Mouse (Mus musculus) embryonic facial prominence, embryonic 14.5 days (tissue): ENCODE data around the gene Stambpl1. TPM values are rescaled to one million over a fixed set of nuclear protein-coding genes. Genes with fewer than 3 reads are reported as not detected.
A peak's percentile ranks its signal among the peaks of the same experiment; 100 is the strongest.

Experiments used
- ATAC-seq: fragments of 200-750 bp; cut with Nextera tagmentation; 2 replicates; pipeline ENCODE4 v1.8.0; 2017; ENCODE audit warnings: low read depth, moderate number of reproducible peaks, moderate TSS enrichment
- DNase-seq: peaks from one replicate; pipeline ENCODE4 v3.0.0-alpha.2; 2015; ENCODE audit warnings: low spot score
- H3K27ac ChIP-seq: fragments of 300-500 bp; sonication (generic); replicated peaks from 2 replicates; pipeline ENCODE4 v1.5.1; 2014; ENCODE audit warnings: low read depth, mild to moderate bottlenecking, low read length, moderate library complexity
- H3K27me3 ChIP-seq: fragments of 300-500 bp; sonication (generic); replicated peaks from 2 replicates; pipeline ENCODE4 v1.6.1; 2014; ENCODE audit warnings: low read length; ENCODE audit not compliant: control insufficient read depth, insufficient read depth
- H3K36me3 ChIP-seq: fragments of 300-500 bp; sonication (generic); 2 replicates; pipeline ENCODE4 v1.6.1; 2014; ENCODE audit warnings: low read length, mixed read lengths; ENCODE audit not compliant: control insufficient read depth, insufficient read depth
- H3K4me1 ChIP-seq: fragments of 300-500 bp; sonication (generic); 2 replicates; pipeline ENCODE4 v1.6.1; 2014; ENCODE audit warnings: antibody characterized with exemption, low read length; ENCODE audit not compliant: control insufficient read depth, insufficient read depth
- H3K4me2 ChIP-seq: fragments of 300-500 bp; sonication (generic); 2 replicates; pipeline ENCODE4 v1.6.1; 2014; ENCODE audit warnings: low read depth, mild to moderate bottlenecking, low read length, moderate library complexity, mixed read lengths
- H3K4me3 ChIP-seq: fragments of 300-500 bp; sonication (generic); 2 replicates; pipeline ENCODE4 v1.5.1; 2014; ENCODE audit warnings: low read depth, mild to moderate bottlenecking, low read length
- H3K9ac ChIP-seq: fragments of 300-500 bp; sonication (generic); 2 replicates; pipeline ENCODE4 v1.6.1; 2014; ENCODE audit warnings: low read depth, mild to moderate bottlenecking, low read length, moderate library complexity, mixed read lengths
- H3K9me3 ChIP-seq: fragments of 300-500 bp; sonication (generic); 2 replicates; pipeline ENCODE4 v1.6.1; 2016; ENCODE audit warnings: low read length; ENCODE audit not compliant: control insufficient read depth
- WGBS: fragments of 180-500 bp; shearing (Covaris S2); extraction: QIAGEN DNeasy Blood & Tissue Kit; methylation state at CpG from one replicate; pipeline ENCODE4 v1.1.7; 2014; 5-methylcytosine and 5-hydroxymethylcytosine counted together
- polyA plus RNA-seq: library from polyadenylated mRNA; unstranded; fragments of >200 nt; fragmentation: Nextera tagmentation; extraction: Ambion mirVana; gene quantifications from 2 replicates; pipeline ENCODE4 v1.2.1, GENCODE M21; 2014

Gene Stambpl1
- polyA plus RNA-seq, 1 experiment from 2014 or later = 8.8 TPM

DNA sequence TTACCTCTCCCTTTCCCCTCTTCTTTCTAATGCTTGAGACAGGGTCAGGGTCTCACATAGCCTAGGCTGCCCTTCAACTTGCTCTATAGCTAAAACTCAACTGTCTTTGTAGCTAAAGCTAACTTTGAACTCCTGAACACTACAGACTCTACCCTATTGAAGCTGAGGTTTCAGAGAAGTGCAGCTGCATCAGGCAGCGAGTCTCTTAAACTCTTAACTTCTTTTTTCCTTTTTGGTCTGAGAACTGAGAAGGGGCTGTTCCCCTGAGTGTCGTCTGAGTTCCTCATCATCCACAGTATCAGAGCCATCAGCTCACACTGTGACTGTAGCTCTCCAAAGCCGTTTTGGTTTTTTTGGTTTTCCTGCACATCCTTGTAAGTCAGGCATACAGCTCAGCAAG lies 25.7 kb downstream of the Stambpl1 start:
- 77% methylated on average over 3 of the region's 3 CpGs for WGBS

DNA sequence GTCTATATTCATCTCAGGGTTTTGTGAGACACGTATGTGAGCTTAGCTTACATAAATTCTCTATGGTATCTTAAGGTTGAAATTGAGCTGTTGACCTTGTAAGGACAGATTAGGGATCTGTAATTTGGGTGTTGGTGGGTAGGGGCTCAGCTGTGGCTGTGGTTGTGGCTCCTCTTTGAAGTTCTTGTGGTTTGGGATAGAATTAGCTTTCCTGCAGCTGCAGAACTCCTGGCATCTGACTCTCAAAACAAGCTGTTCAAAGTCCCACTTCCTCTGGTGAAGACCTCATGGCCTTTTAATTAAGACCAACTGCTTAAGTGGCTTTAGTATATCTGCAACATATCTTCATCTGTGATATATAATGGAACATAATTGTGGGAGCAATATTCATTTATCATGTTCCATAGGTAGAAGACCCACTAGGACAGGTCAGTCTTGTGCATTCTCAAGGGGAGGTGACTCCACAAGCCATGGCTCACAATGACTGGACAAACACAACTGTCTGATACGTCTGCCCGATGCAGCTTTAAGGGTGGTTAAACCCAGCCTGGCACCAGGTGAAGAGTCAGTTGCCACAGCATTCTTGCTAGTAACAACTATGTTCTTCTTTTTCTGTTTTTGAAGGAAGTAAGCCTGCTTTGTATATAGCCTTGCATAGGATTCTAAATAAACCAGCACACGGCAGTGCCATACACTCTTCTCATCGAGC lies 27.4 kb downstream of the Stambpl1 start:
- no peak overlapping the region for H3K27ac ChIP-seq
- WGBS = 70% methylated on average over 5 of the region's 5 CpGs
- H3K36me3 ChIP-seq = 0 out of 2 replicates have a peak, but pooled peaks cover 4% of the 10 kb centered on the region
- ATAC-seq = no peak
- no peak overlapping the region for H3K9ac ChIP-seq
- no peaks in the 10 kb centered on the region for H3K27me3 ChIP-seq
- peak; percentile 30 for DNase-seq
- no peaks in the 10 kb centered on the region for H3K4me1 ChIP-seq
- no peak overlapping the region for H3K4me2 ChIP-seq
- H3K4me3 ChIP-seq = no peak overlapping the region
- no peaks in the 10 kb centered on the region for H3K9me3 ChIP-seq

More for the DNA sequence above, 25.7 kb downstream of the Stambpl1 start:
- no peak for DNase-seq
- Histone ChIP-seq H3K36me3 (0 out of 2 replicates have a peak, but pooled peaks cover 4% of the 10 kb centered on the region), H3K27ac (no peak overlapping the region), H3K4me2 (no peak overlapping the region), H3K27me3 (no peaks in the 10 kb centered on the region), H3K4me3 (no peak overlapping the region), H3K9ac (no peak overlapping the region), H3K9me3 (no peaks in the 10 kb centered on the region), H3K4me1 (no peaks in the 10 kb centered on the region)
- ATAC-seq = no peak

- H3K27ac ChIP-seq = no peak overlapping the region
- no peak overlapping the region for H3K4me3 ChIP-seq
- H3K9ac ChIP-seq = no peak overlapping the region
- H3K27me3 ChIP-seq = no peaks in the 10 kb centered on the region
- no peaks in the 10 kb centered on the region for H3K9me3 ChIP-seq
- H3K4me1 ChIP-seq = no peaks in the 10 kb centered on the region
- DNase-seq = no peak
- 0 out of 2 replicates have a peak, but pooled peaks cover 4% of the 10 kb centered on the region for H3K36me3 ChIP-seq
- no peak overlapping the region for H3K4me2 ChIP-seq
- WGBS = 70% methylated on average over 3 of the region's 3 CpGs
- no peak for ATAC-seq
Measured at GRCm38 (mm10) chr19:34220732-34221380, 28.8 kb downstream of the Stambpl1 start.

DNA sequence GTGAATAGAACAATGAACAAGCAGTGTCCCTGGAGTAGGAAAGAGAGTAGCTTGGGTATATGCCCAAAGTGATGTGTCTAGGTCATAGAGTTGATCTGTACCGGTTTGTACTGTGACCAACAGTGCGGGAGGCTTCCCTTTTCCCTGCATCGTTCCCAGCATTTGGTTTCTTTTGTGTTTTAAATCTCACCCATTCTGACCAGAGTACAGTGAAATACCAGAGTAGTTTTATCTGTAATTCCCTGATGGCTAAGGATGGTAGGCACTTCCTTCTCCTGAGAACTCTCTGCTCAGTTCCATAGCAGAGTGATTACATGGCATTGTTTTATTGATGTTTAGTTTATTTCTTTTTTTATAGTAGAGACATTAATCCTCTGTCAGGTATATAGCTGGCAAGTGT lies 30.8 kb downstream of the Stambpl1 start:
- Histone ChIP-seq H3K4me3 (no peak overlapping the region), H3K4me1 (no peaks in the 10 kb centered on the region), H3K9me3 (no peaks in the 10 kb centered on the region), H3K36me3 (0 out of 2 replicates have a peak, but pooled peaks cover 4% of the 10 kb centered on the region), H3K9ac (no peak overlapping the region), H3K4me2 (no peak overlapping the region), H3K27ac (no peak overlapping the region), H3K27me3 (no peaks in the 10 kb centered on the region)
- WGBS = 88% methylated on average over 3 of the region's 3 CpGs
- no peak for ATAC-seq
- no peak for DNase-seq

GRCm38 (mm10) chr19:34231596-34231995 lies 39.6 kb downstream of the Stambpl1 start:
- H3K4me2 ChIP-seq = no peak overlapping the region
- 57% methylated on average over 7 of the region's 7 CpGs for WGBS

GRCm38 (mm10) chr19:34232326-34232725 lies 40.3 kb downstream of the Stambpl1 start:
- ATAC-seq = no peak
- 45% methylated on average over 5 of the region's 5 CpGs for WGBS
- no peak overlapping the region for H3K9ac ChIP-seq
- DNase-seq = no peak
- no peaks in the 10 kb centered on the region for H3K9me3 ChIP-seq
- H3K4me1 ChIP-seq = no peaks in the 10 kb centered on the region
- peaks cover 16% of the 10 kb centered on the region; the same call in 1 of the 2 replicates for H3K36me3 ChIP-seq
- no peaks in the 10 kb centered on the region for H3K27me3 ChIP-seq
- no peak overlapping the region for H3K27ac ChIP-seq
- no peak overlapping the region for H3K4me3 ChIP-seq
- no peak overlapping the region for H3K4me2 ChIP-seq

More at GRCm38 (mm10) chr19:34231596-34231995, 39.6 kb downstream of the Stambpl1 start:
- DNase-seq (no peak), ATAC-seq (no peak)
- Histone ChIP-seq H3K9ac (no peak overlapping the region), H3K4me1 (no peaks in the 10 kb centered on the region), H3K4me3 (no peak overlapping the region), H3K27me3 (no peaks in the 10 kb centered on the region), H3K9me3 (no peaks in the 10 kb centered on the region), H3K36me3 (peaks cover 8% of the 10 kb centered on the region; the same call in 1 of the 2 replicates), H3K27ac (no peak overlapping the region)

- Histone ChIP-seq H3K27me3 (no peaks in the 10 kb centered on the region), H3K9ac (no peak overlapping the region), H3K4me2 (0 out of 2 replicates have a peak overlapping the region, but pooled peaks have one; percentile 10), H3K36me3 (peaks cover 21% of the 10 kb centered on the region; the same call in 1 of the 2 replicates), H3K9me3 (no peaks in the 10 kb centered on the region), H3K4me3 (no peak overlapping the region), H3K4me1 (no peaks in the 10 kb centered on the region), H3K27ac (no peak overlapping the region)
- DNase-seq (peak; percentile 75), ATAC-seq (no peak)
- 67% methylated on average over 14 of the region's 14 CpGs for WGBS
Measured at GRCm38 (mm10) chr19:34233944-34234343, 41.9 kb downstream of the Stambpl1 start.

DNA sequence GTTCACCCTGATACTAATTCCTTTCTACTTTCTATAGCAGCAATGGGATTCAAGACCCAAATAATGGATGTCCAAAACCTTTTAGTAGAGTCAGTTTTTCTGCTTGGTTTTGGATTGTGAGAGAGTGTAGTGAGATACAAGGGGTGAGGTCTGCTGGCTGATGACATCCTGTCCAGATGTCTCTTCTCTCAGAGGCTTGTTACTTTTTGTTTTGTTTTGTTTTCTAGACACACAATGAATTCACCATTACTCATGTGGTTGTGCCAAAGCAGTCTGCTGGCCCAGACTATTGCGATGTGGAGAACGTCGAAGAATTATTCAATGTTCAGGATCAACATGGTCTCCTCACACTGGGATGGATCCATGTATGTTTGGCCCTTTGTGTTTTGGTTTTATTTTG lies 44.0 kb downstream of the Stambpl1 start:
- WGBS = 96% methylated on average over 3 of the region's 3 CpGs

More for the DNA sequence above, 44.0 kb downstream of the Stambpl1 start:
- no peak overlapping the region for H3K27ac ChIP-seq
- H3K4me3 ChIP-seq = no peak overlapping the region
- H3K4me2 ChIP-seq = no peak overlapping the region
- no peaks in the 10 kb centered on the region for H3K4me1 ChIP-seq
- H3K9ac ChIP-seq = no peak overlapping the region
- H3K27me3 ChIP-seq = no peaks in the 10 kb centered on the region
- no peak for ATAC-seq
- DNase-seq = no peak
- peaks cover 21% of the 10 kb centered on the region; the same call in 1 of the 2 replicates for H3K36me3 ChIP-seq
- no peaks in the 10 kb centered on the region for H3K9me3 ChIP-seq
